Mouse (Mus musculus) hematopoietic multipotent progenitor cell, adult 10-12 weeks (in vitro differentiated cells): ENCODE results near the gene Ptprb. TPM values are rescaled to one million over a fixed set of nuclear protein-coding genes. Genes with fewer than 3 reads are reported as not detected.

ENCODE experiments used
- polyA plus RNA-seq: library from polyadenylated mRNA; stranded (reverse); fragments of >175 nt; gene quantifications from 2 replicates; pipeline ENCODE4 v1.2.3, GENCODE M21; 2012; ENCODE audit warnings: low replicate concordance

The Ptprb gene
- polyA plus RNA-seq, result 0.05 and 0.51 TPM in 2 replicates

GRCm38 (mm10) chr10:116275280-116275679 lies at the start of gene Ptprb:
Gene Ptprb (plus strand): TSS chr10:116275523.

Other genes with a start within 250 kb of the Ptprb start
- gene 4933416C03Rik, start 161.6 kb upstream of the Ptprb start, polyA plus RNA-seq, result not detected in 2 replicates
- gene Kcnmb4, start 198.4 kb downstream of the Ptprb start, polyA plus RNA-seq, result 4.3 and 13.9 TPM in 2 replicates